Mouse (Mus musculus) T-helper 1 cell (primary cell): ENCODE results near the gene Armc10.
"Not testable (repeated sequence)": the region's sequence is repeated elsewhere in the genome, so short reads cannot be mapped to it uniquely, and the experiment has no call there.

Experiments
- in situ Hi-C: fragments of 300-600 bp; cut with MboI, MseI; formaldehyde crosslinking; loops from one replicate; pipeline ENCODE4 v1.15.1; 2025; ENCODE audit warnings: high pct_unique_total_duplicates

Gene Armc10

GRCm38 (mm10) chr5:21667191-21668137, 21.9 kb downstream of the Armc10 start:
- in situ Hi-C loops, result no loop called here

GRCm38 (mm10) chr5:21669307-21669706, 23.7 kb downstream of the Armc10 start:
- in situ Hi-C loops, result no loop called here

GRCm38 (mm10) chr5:21672812-21673635, 27.4 kb downstream of the Armc10 start:
- in situ Hi-C loops, result no loop called here

GRCm38 (mm10) chr5:21673742-21674141, 28.1 kb downstream of the Armc10 start:
- in situ Hi-C loops, result no loop called here

GRCm38 (mm10) chr5:21675019-21675418, 29.4 kb downstream of the Armc10 start:
- in situ Hi-C loops, result no loop called here

- in situ Hi-C loops, result no loop called here
Measured at GRCm38 (mm10) chr5:21675494-21675893, 29.9 kb downstream of the Armc10 start.

- in situ Hi-C loops, result no loop called here
Measured at GRCm38 (mm10) chr5:21677939-21678338, 32.3 kb downstream of the Armc10 start.

GRCm38 (mm10) chr5:21678363-21678762, 32.8 kb downstream of the Armc10 start:
- in situ Hi-C loops, result no loop called here

- in situ Hi-C loops, result no loop called here
Measured at GRCm38 (mm10) chr5:21680029-21680428, 34.4 kb downstream of the Armc10 start.

GRCm38 (mm10) chr5:21680940-21681339, 35.3 kb downstream of the Armc10 start:
- in situ Hi-C loops, result no loop called here

GRCm38 (mm10) chr5:21683811-21684210, 38.2 kb downstream of the Armc10 start:
- in situ Hi-C loops, result no loop called here

GRCm38 (mm10) chr5:21685001-21685400, 39.4 kb downstream of the Armc10 start:
- in situ Hi-C loops, result no loop called here

GRCm38 (mm10) chr5:21687042-21687441, 41.4 kb downstream of the Armc10 start:
- in situ Hi-C loops, result no loop called here

GRCm38 (mm10) chr5:21692230-21692629, 46.6 kb downstream of the Armc10 start:
- in situ Hi-C loops, result no loop called here

- in situ Hi-C loops, result no loop called here
Measured at GRCm38 (mm10) chr5:21693372-21693870, 47.8 kb downstream of the Armc10 start.

GRCm38 (mm10) chr5:21694854-21695490, 49.4 kb downstream of the Armc10 start:
- in situ Hi-C loops, result no loop called here

- in situ Hi-C loops, result not testable (repeated sequence)
Measured at GRCm38 (mm10) chr5:21699555-21699954, 53.9 kb downstream of the Armc10 start.

GRCm38 (mm10) chr5:21700272-21700821, 54.7 kb downstream of the Armc10 start:
- in situ Hi-C loops, result loop anchor here (10.0 kb wide), 1 partner anchor 816 kb away; the partner anchor contains the start of genes Phtf2 and Tmem60

GRCm38 (mm10) chr5:21700934-21701333, 55.3 kb downstream of the Armc10 start:
- in situ Hi-C loops, result loop anchor here (10.0 kb wide), 1 partner anchor 816 kb away; the partner anchor contains the start of genes Phtf2 and Tmem60

- in situ Hi-C loops, result loop anchor here (10.0 kb wide), 1 partner anchor 817 kb away; the partner anchor contains the start of genes Phtf2 and Tmem60
Measured at GRCm38 (mm10) chr5:21701351-21702008, 55.9 kb downstream of the Armc10 start, which contains the start of gene Napepld. Napepld (minus strand) TSS chr5:21701396.
